Mouse (Mus musculus) ES-E14 (cell line): ENCODE data around the gene Psmb3. TPM values are rescaled to one million over a fixed set of nuclear protein-coding genes. Genes with fewer than 3 reads are reported as not detected.

Source experiments
- DNase-seq: peaks from one replicate; pipeline ENCODE4 v3.0.0-alpha.2; 2013; ENCODE audit warnings: low read depth, low spot score
- H3K27ac ChIP-seq: 2 replicates; pipeline ENCODE4 v1.5.1; 2012; ENCODE audit warnings: low read depth, mild to moderate bottlenecking, low read length, moderate library complexity, mixed read lengths; ENCODE audit not compliant: poor library complexity, insufficient read depth, severe bottlenecking
- H3K36me3 ChIP-seq: 2 replicates; pipeline ENCODE4 v1.6.1; 2012; ENCODE audit warnings: mild to moderate bottlenecking, low read length, moderate library complexity, mixed read lengths; ENCODE audit not compliant: control insufficient read depth, poor library complexity, insufficient read depth, severe bottlenecking
- H3K4me1 ChIP-seq, 2 experiments: fragments of 150-350 bp in 1 of 2; sonication (generic) in 1 of 2; 2 replicates each; pipeline ENCODE4 v1.6.1; 2012; ENCODE audit warnings: low read length in 2 of 2, mild to moderate bottlenecking in 1 of 2, mixed read lengths in 1 of 2; ENCODE audit not compliant: control insufficient read depth in 2 of 2, insufficient read depth in 2 of 2, poor library complexity in 1 of 2
- H3K4me3 ChIP-seq, 2 experiments: fragments of 150-350 bp in 1 of 2; sonication (generic) in 1 of 2; 2 replicates each; pipeline ENCODE4 v1.5.1; 2012; ENCODE audit warnings: low read length in 2 of 2, low read depth in 1 of 2, mild to moderate bottlenecking in 1 of 2, mixed read lengths in 1 of 2; ENCODE audit not compliant: insufficient read depth in 1 of 2, poor library complexity in 1 of 2, severe bottlenecking in 1 of 2
- H3K9ac ChIP-seq: 2 replicates; pipeline ENCODE4 v1.6.1; 2012; ENCODE audit warnings: low read depth, mild to moderate bottlenecking, low read length, mixed read lengths; ENCODE audit not compliant: poor library complexity, insufficient read depth, severe bottlenecking
- H3K9me3 ChIP-seq: fragments of 150-350 bp; sonication (generic); 2 replicates; pipeline ENCODE4 v1.6.1; 2012; ENCODE audit warnings: low read depth, mild to moderate bottlenecking, low read length; ENCODE audit not compliant: control insufficient read depth, insufficient read depth
- CHD2 ChIP-seq: IDR thresholded peaks from 2 replicates; pipeline ENCODE4 v1.6.1; 2014; ENCODE audit warnings: mild to moderate bottlenecking, low read depth, low read length, inconsistent platforms
- HCFC1 ChIP-seq: IDR thresholded peaks from 2 replicates; pipeline ENCODE4 v1.6.1; 2012; ENCODE audit warnings: low read length, inconsistent platforms, borderline replicate concordance; ENCODE audit not compliant: insufficient read depth
- MAFK ChIP-seq: IDR thresholded peaks from 2 replicates; pipeline ENCODE4 v1.6.1; 2014; ENCODE audit warnings: mild to moderate bottlenecking, low read depth, low read length, inconsistent platforms; ENCODE audit not compliant: insufficient read depth
- ZC3H11A ChIP-seq: IDR thresholded peaks from 2 replicates; pipeline ENCODE4 v1.6.1; 2012; ENCODE audit warnings: low read depth, mild to moderate bottlenecking, inconsistent platforms, low read length, borderline replicate concordance
- ZNF384 ChIP-seq: IDR thresholded peaks from 2 replicates; pipeline ENCODE4 v1.6.1; 2012; ENCODE audit warnings: low read depth, low read length, inconsistent platforms
- in situ Hi-C, 2 experiments: fragments of 600-800 bp; cut with MboI; formaldehyde crosslinking; loops; one replicate each; pipeline ENCODE4 v1.15.1; 2025; ENCODE audit warnings: low sequenced_read_pairs in 2 of 2, inconsistent platforms in 1 of 2; ENCODE audit not compliant: unreplicated experiment in 2 of 2
- total RNA-seq: library from RNA; depleted of rRNA; stranded (reverse); fragments of 300-350 nt; gene quantifications from 2 replicates; pipeline ENCODE4 v1.2.3, GENCODE M21; 2012

The Psmb3 gene
- total RNA-seq, 1 experiment, result 677 TPM

GRCm38 (mm10) chr11:97670234-97671176, 32.7 kb upstream of the Psmb3 start:
- peak overlapping the region; percentile 41; the same call in 1 of the 2 replicates for H3K9ac ChIP-seq
- H3K36me3 ChIP-seq, result peaks cover 89% of the 10 kb centered on the region
- peaks cover 25 to 72% of the 10 kb centered on the region in 2 experiments for H3K4me1 ChIP-seq
- peak overlapping the region; percentile 84 for H3K27ac ChIP-seq
- no peak for DNase-seq
- in situ Hi-C loops, result no loop called here
- H3K9me3 ChIP-seq, result no peaks in the 10 kb centered on the region
- no peak for TF ChIP-seq CHD2
- TF ChIP-seq HCFC1, result no peak
- no peak for TF ChIP-seq ZNF384
- TF ChIP-seq ZC3H11A, result no peak
- no peak for TF ChIP-seq MAFK
- H3K4me3 ChIP-seq, result peak overlapping the region in 1 of 2 experiments; percentile 3; a peak in 2 of 4 replicates

- Histone ChIP-seq H3K9ac (no peak overlapping the region), H3K27ac (peak overlapping the region; percentile 84), H3K4me1 (peaks cover 25 to 73% of the 10 kb centered on the region in 2 experiments), H3K9me3 (no peaks in the 10 kb centered on the region), H3K36me3 (peaks cover 89% of the 10 kb centered on the region), H3K4me3 (peak overlapping the region in 1 of 2 experiments; percentile 7; a peak in 1 of 4 replicates)
- no peak for DNase-seq
- no peak for TF ChIP-seq ZNF384
- no peak for TF ChIP-seq ZC3H11A
- no peak for TF ChIP-seq MAFK
- no peak for TF ChIP-seq CHD2
- TF ChIP-seq HCFC1, result no peak
- in situ Hi-C loops, result no loop called here
Observed at GRCm38 (mm10) chr11:97671177-97671527, 32.0 kb upstream of the Psmb3 start.

- TF ChIP-seq HCFC1 (no peak), ZC3H11A (no peak), ZNF384 (no peak), MAFK (no peak), CHD2 (no peak)
- Histone ChIP-seq H3K9ac (peak overlapping the region; percentile 20; the same call in 1 of the 2 replicates), H3K36me3 (peaks cover 95% of the 10 kb centered on the region), H3K4me1 (peaks cover 29 to 76% of the 10 kb centered on the region in 2 experiments), H3K27ac (peak overlapping the region; percentile 26; the same call in 1 of the 2 replicates), H3K4me3 (peak overlapping the region in 1 of 2 experiments; percentile 3; a peak in 1 of 4 replicates), H3K9me3 (no peaks in the 10 kb centered on the region)
- in situ Hi-C loops, result no loop called here
- DNase-seq, result no peak
Observed at GRCm38 (mm10) chr11:97673148-97673547, 30.1 kb upstream of the Psmb3 start.

GRCm38 (mm10) chr11:97676050-97676754, 27.0 kb upstream of the Psmb3 start:
- no peak overlapping the region for H3K4me3 ChIP-seq
- H3K27ac ChIP-seq, result 0 out of 2 replicates have a peak overlapping the region, but pooled peaks have one; percentile 14
- no peak for DNase-seq
- no peaks in the 10 kb centered on the region for H3K9me3 ChIP-seq
- H3K36me3 ChIP-seq, result peaks cover 95% of the 10 kb centered on the region
- TF ChIP-seq ZNF384 (no peak), ZC3H11A (no peak), CHD2 (no peak), MAFK (no peak), HCFC1 (no peak)
- H3K9ac ChIP-seq, result no peak overlapping the region
- in situ Hi-C loops, result no loop called here
- peaks cover 20 to 53% of the 10 kb centered on the region in 2 experiments for H3K4me1 ChIP-seq
